Mouse (Mus musculus): ENCODE measurements at regions not wholly inside any gene's neighbourhood (a gene's known extent, or its start where the extent isn't known, plus 50 kb on each side); places are given as distances from the start of the nearest gene placed in this dataset.

DNA sequence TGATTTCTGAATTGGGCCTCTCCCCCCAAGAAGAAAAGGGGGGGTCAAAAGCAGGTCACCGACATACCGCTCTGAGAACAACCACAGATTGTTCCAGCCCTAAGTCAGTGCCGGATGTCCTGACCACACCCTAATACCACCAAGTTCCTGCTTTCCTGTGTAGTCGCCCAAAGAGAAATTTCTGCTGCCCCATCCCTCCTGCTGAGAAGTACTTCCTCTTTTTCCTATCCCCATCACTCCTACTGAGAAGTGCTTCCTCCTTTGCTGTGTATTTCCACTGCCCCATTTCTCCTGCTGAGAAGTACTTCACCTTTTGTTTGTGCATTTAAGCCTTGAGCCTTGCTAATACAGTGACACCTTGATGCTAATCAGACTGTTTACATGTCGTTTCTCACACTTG is 1160.4 kb downstream of the A830018L16Rik start:
- no peak for TF ChIP-seq CTCF (conservative IDR thresholded peaks at IDR 0.05 in 1 of 2, IDR thresholded peaks at IDR 0.05 in 1 of 2; ENCODE audit: low read depth in 2 of 2, low read length in 2 of 2)
- TF ChIP-seq TBP (conservative IDR thresholded peaks at IDR 0.05; ENCODE audit: low read depth, low read length) = no peak
- TF ChIP-seq POLR2A (IDR thresholded peaks at IDR 0.05; ENCODE audit: low read depth, low read length) = no peak
- TF ChIP-seq USF2 (conservative IDR thresholded peaks at IDR 0.05; ENCODE audit: low read depth, low read length) = no peak
- no peak for TF ChIP-seq MAX (IDR thresholded peaks at IDR 0.05; ENCODE audit: low read length)
- TF ChIP-seq MYC (IDR thresholded peaks at IDR 0.05; ENCODE audit: low read depth, low read length) = no peak
- TF ChIP-seq USF1 (IDR thresholded peaks at IDR 0.05; ENCODE audit: low read depth, low read length) = no peak
